Mouse (Mus musculus) embryonic facial prominence, embryonic 12.5 days (tissue): ENCODE data around the gene Tubb3. TPM values are rescaled to one million over a fixed set of nuclear protein-coding genes. Genes with fewer than 3 reads are reported as not detected.
A peak's percentile ranks its signal among the peaks of the same experiment; 100 is the strongest.
"Not testable (repeated sequence)": the region's sequence is repeated elsewhere in the genome, so short reads cannot be mapped to it uniquely, and the experiment has no call there.

Experiments used
- ATAC-seq: fragments of 200-750 bp; cut with Nextera tagmentation; 2 replicates; pipeline ENCODE4 v1.8.0; 2017; ENCODE audit not compliant: insufficient number of reproducible peaks, insufficient read depth, low FRiP score, low TSS enrichment
- H3K27ac ChIP-seq: fragments of 300-500 bp; sonication (generic); 2 replicates; pipeline ENCODE4 v1.5.1; 2016; ENCODE audit warnings: mild to moderate bottlenecking
- H3K27me3 ChIP-seq: fragments of 300-500 bp; sonication (generic); 2 replicates; pipeline ENCODE4 v1.6.1; 2016; ENCODE audit warnings: mild to moderate bottlenecking, moderate library complexity
- H3K36me3 ChIP-seq: fragments of 300-500 bp; sonication (generic); 2 replicates; pipeline ENCODE4 v1.6.1; 2016; ENCODE audit warnings: mild to moderate bottlenecking
- H3K4me1 ChIP-seq: fragments of 300-500 bp; sonication (generic); 2 replicates; pipeline ENCODE4 v1.6.1; 2016
- H3K4me2 ChIP-seq: fragments of 300-500 bp; sonication (generic); replicated peaks from 2 replicates; pipeline ENCODE4 v1.6.1; 2016; ENCODE audit warnings: mild to moderate bottlenecking, moderate library complexity
- H3K4me3 ChIP-seq: fragments of 300-500 bp; sonication (generic); 2 replicates; pipeline ENCODE4 v1.5.1; 2016; ENCODE audit warnings: mild to moderate bottlenecking
- H3K9ac ChIP-seq: fragments of 300-500 bp; sonication (generic); 2 replicates; pipeline ENCODE4 v1.6.1; 2016; ENCODE audit warnings: mild to moderate bottlenecking, moderate library complexity
- H3K9me3 ChIP-seq: fragments of 300-500 bp; sonication (generic); 2 replicates; pipeline ENCODE4 v1.6.1; 2016; ENCODE audit warnings: mild to moderate bottlenecking, moderate library complexity
- WGBS: fragments of 180-500 bp; shearing (Covaris S2); methylation state at CpG from one replicate; pipeline ENCODE4 v1.1.7; 2016; 5-methylcytosine and 5-hydroxymethylcytosine counted together
- polyA plus RNA-seq: library from polyadenylated mRNA; unstranded; fragments of >200 nt; fragmentation: Nextera tagmentation; extraction: Ambion mirVana; gene quantifications from 2 replicates; pipeline ENCODE4 v1.2.1, GENCODE M21; 2016

Tubb3 gene
- polyA plus RNA-seq, 1 experiment from 2014 or later: 147 TPM

GRCm38 (mm10) chr8:123442871-123443575, 31.8 kb downstream of the Tubb3 start:
- Histone ChIP-seq H3K9me3 (no peaks in the 10 kb centered on the region), H3K4me3 (peak overlapping the region; percentile 66), H3K27me3 (no peaks in the 10 kb centered on the region), H3K36me3 (0 out of 2 replicates have a peak, but pooled peaks cover 12% of the 10 kb centered on the region), H3K9ac (peak overlapping the region; percentile 78), H3K27ac (peak overlapping the region; percentile 69), H3K4me1 (peaks cover 9% of the 10 kb centered on the region), H3K4me2 (peak overlapping the region; percentile 73)
- ATAC-seq: peak; percentile 88
- 1% methylated on average over 41 of the region's 41 CpGs for WGBS

GRCm38 (mm10) chr8:123443576-123443921, 32.3 kb downstream of the Tubb3 start:
- Histone ChIP-seq H3K27ac (peak overlapping the region; percentile 69; the same call in 1 of the 2 replicates), H3K9me3 (no peaks in the 10 kb centered on the region), H3K36me3 (0 out of 2 replicates have a peak, but pooled peaks cover 16% of the 10 kb centered on the region), H3K9ac (peak overlapping the region; percentile 78), H3K4me3 (peak overlapping the region; percentile 66), H3K4me2 (peak overlapping the region; percentile 73), H3K4me1 (peaks cover 9% of the 10 kb centered on the region), H3K27me3 (no peaks in the 10 kb centered on the region)
- ATAC-seq: no peak
- WGBS: 15% methylated on average over 4 of the region's 4 CpGs

GRCm38 (mm10) chr8:123444131-123444530, 32.9 kb downstream of the Tubb3 start:
- H3K4me2 ChIP-seq: peak overlapping the region; percentile 73
- WGBS: 76% methylated on average over 6 of the region's 6 CpGs

GRCm38 (mm10) chr8:123445981-123446380, 34.8 kb downstream of the Tubb3 start:
- Histone ChIP-seq H3K36me3 (peaks cover 34% of the 10 kb centered on the region), H3K9me3 (no peaks in the 10 kb centered on the region), H3K4me3 (no peak overlapping the region), H3K27me3 (no peaks in the 10 kb centered on the region), H3K4me2 (no peak overlapping the region), H3K27ac (no peak overlapping the region), H3K9ac (0 out of 2 replicates have a peak overlapping the region, but pooled peaks have one; percentile 0), H3K4me1 (peaks cover 9% of the 10 kb centered on the region)
- ATAC-seq: no peak
- 84% methylated on average over 10 of the region's 10 CpGs for WGBS

More at GRCm38 (mm10) chr8:123444131-123444530, 32.9 kb downstream of the Tubb3 start:
- Histone ChIP-seq H3K9ac (no peak overlapping the region), H3K9me3 (no peaks in the 10 kb centered on the region), H3K27ac (no peak overlapping the region), H3K27me3 (no peaks in the 10 kb centered on the region), H3K4me1 (peaks cover 9% of the 10 kb centered on the region), H3K36me3 (peaks cover 20% of the 10 kb centered on the region; the same call in 1 of the 2 replicates), H3K4me3 (0 out of 2 replicates have a peak overlapping the region, but pooled peaks have one; percentile 66)
- no peak for ATAC-seq

GRCm38 (mm10) chr8:123446799-123447198, 35.6 kb downstream of the Tubb3 start:
- H3K4me3 ChIP-seq: no peak overlapping the region
- H3K9ac ChIP-seq: no peak overlapping the region
- H3K27ac ChIP-seq: no peak overlapping the region
- H3K36me3 ChIP-seq: peaks cover 34% of the 10 kb centered on the region
- ATAC-seq: no peak
- no peaks in the 10 kb centered on the region for H3K27me3 ChIP-seq
- H3K9me3 ChIP-seq: no peaks in the 10 kb centered on the region
- no peak overlapping the region for H3K4me2 ChIP-seq
- WGBS: 77% methylated on average over 6 of the region's 6 CpGs
- H3K4me1 ChIP-seq: peaks cover 9% of the 10 kb centered on the region

GRCm38 (mm10) chr8:123450783-123451182, 39.6 kb downstream of the Tubb3 start:
- 89% methylated on average over 5 of the region's 5 CpGs for WGBS
- Histone ChIP-seq H3K27me3 (no peaks in the 10 kb centered on the region), H3K4me2 (no peak overlapping the region), H3K4me1 (no peaks in the 10 kb centered on the region), H3K36me3 (peaks cover 64% of the 10 kb centered on the region), H3K9me3 (no peaks in the 10 kb centered on the region), H3K4me3 (no peak overlapping the region), H3K27ac (no peak overlapping the region), H3K9ac (no peak overlapping the region)
- ATAC-seq: no peak

GRCm38 (mm10) chr8:123451747-123452146, 40.5 kb downstream of the Tubb3 start:
- H3K27me3 ChIP-seq, H3K9ac ChIP-seq, ATAC-seq, H3K27ac ChIP-seq, H3K4me1 ChIP-seq, H3K4me2 ChIP-seq, H3K9me3 ChIP-seq, H3K4me3 ChIP-seq: not testable (repeated sequence)
- 92% methylated on average over 12 of the region's 12 CpGs for WGBS
- H3K36me3 ChIP-seq: peaks cover 70% of the 10 kb centered on the region

- H3K4me3 ChIP-seq: no peak overlapping the region
- 87% methylated on average over 4 of the region's 4 CpGs for WGBS
- H3K9ac ChIP-seq: no peak overlapping the region
- ATAC-seq: no peak
- no peaks in the 10 kb centered on the region for H3K4me1 ChIP-seq
- no peak overlapping the region for H3K4me2 ChIP-seq
- H3K9me3 ChIP-seq: no peaks in the 10 kb centered on the region
- H3K27ac ChIP-seq: no peak overlapping the region
- H3K36me3 ChIP-seq: peaks cover 71% of the 10 kb centered on the region
- no peaks in the 10 kb centered on the region for H3K27me3 ChIP-seq
Observed at GRCm38 (mm10) chr8:123452149-123452548, 40.9 kb downstream of the Tubb3 start.

- Histone ChIP-seq H3K27me3 (no peaks in the 10 kb centered on the region), H3K9ac (no peak overlapping the region), H3K9me3 (no peaks in the 10 kb centered on the region), H3K4me3 (no peak overlapping the region), H3K27ac (no peak overlapping the region), H3K36me3 (peaks cover 80% of the 10 kb centered on the region), H3K4me1 (no peaks in the 10 kb centered on the region), H3K4me2 (no peak overlapping the region)
- ATAC-seq: no peak
- whole genome bisulfite sequencing: 83% methylated on average over 7 of the region's 7 CpGs
Observed at GRCm38 (mm10) chr8:123453291-123453690, 42.1 kb downstream of the Tubb3 start.

GRCm38 (mm10) chr8:123453951-123454350, 42.7 kb downstream of the Tubb3 start:
- H3K4me2 ChIP-seq: no peak overlapping the region
- H3K9ac ChIP-seq: no peak overlapping the region
- 87% methylated on average over 5 of the region's 5 CpGs for WGBS
- H3K27ac ChIP-seq: no peak overlapping the region
- no peak for ATAC-seq
- no peaks in the 10 kb centered on the region for H3K27me3 ChIP-seq
- H3K4me3 ChIP-seq: no peak overlapping the region
- H3K4me1 ChIP-seq: no peaks in the 10 kb centered on the region
- H3K36me3 ChIP-seq: peaks cover 81% of the 10 kb centered on the region
- H3K9me3 ChIP-seq: no peaks in the 10 kb centered on the region

- 90% methylated on average over 6 of the region's 6 CpGs for WGBS
- Histone ChIP-seq H3K9ac (no peak overlapping the region), H3K9me3 (no peaks in the 10 kb centered on the region), H3K36me3 (peaks cover 81% of the 10 kb centered on the region), H3K27me3 (no peaks in the 10 kb centered on the region), H3K4me1 (no peaks in the 10 kb centered on the region), H3K4me3 (no peak overlapping the region), H3K4me2 (no peak overlapping the region), H3K27ac (no peak overlapping the region)
- ATAC-seq: no peak
Observed at GRCm38 (mm10) chr8:123454559-123454958, 43.3 kb downstream of the Tubb3 start.

- Histone ChIP-seq H3K9me3 (no peaks in the 10 kb centered on the region), H3K27ac (no peak overlapping the region), H3K36me3 (peaks cover 45% of the 10 kb centered on the region), H3K4me1 (no peaks in the 10 kb centered on the region), H3K9ac (no peak overlapping the region), H3K4me3 (no peak overlapping the region), H3K27me3 (no peaks in the 10 kb centered on the region), H3K4me2 (no peak overlapping the region)
- WGBS: 78% methylated on average over 4 of the region's 4 CpGs
- no peak for ATAC-seq
Observed at GRCm38 (mm10) chr8:123463651-123464050, 52.4 kb downstream of the Tubb3 start.
